Mouse (Mus musculus) layer of hippocampus, postnatal 25 days (tissue): ENCODE results near the gene Gpr12. TPM values are rescaled to one million over a fixed set of nuclear protein-coding genes. Genes with fewer than 3 reads are reported as not detected.
"Not testable (repeated sequence)": the region's sequence is repeated elsewhere in the genome, so short reads cannot be mapped to it uniquely, and the experiment has no call there.

Experiments used
- DNase-seq, 2 experiments: peaks; one replicate each; pipeline ENCODE4 v3.0.0; 2022; ENCODE audit warnings: mixed read lengths in 2 of 2, low spot score in 1 of 2; ENCODE audit errors: extremely low spot score in 1 of 2
- total RNA-seq, 2 experiments: library from RNA; stranded (reverse); gene quantifications; 2 replicates each; pipeline ENCODE4 v1.2.3; 2021

Gpr12 gene
- total RNA-seq, 2 experiments from 2014 or later = 40.9 to 44.1 TPM

- no peak for DNase-seq
Measured at GRCm38 (mm10) chr5:146590987-146591386, 5.9 kb upstream of the Gpr12 start.

- DNase-seq = no peak
Measured at GRCm38 (mm10) chr5:146586357-146587070, 1.5 kb upstream of the Gpr12 start.

GRCm38 (mm10) chr5:146585307-146585651, 240 bp upstream of the Gpr12 start:
- DNase-seq = no peak

- DNase-seq = no peak
Measured at GRCm38 (mm10) chr5:146584156-146584477, 922 bp downstream of the Gpr12 start.

GRCm38 (mm10) chr5:146576668-146577067, 8.4 kb downstream of the Gpr12 start:
- no peak for DNase-seq

GRCm38 (mm10) chr5:146572735-146573042, 12.3 kb downstream of the Gpr12 start:
- not testable (repeated sequence) for DNase-seq

- DNase-seq = peak; percentile 43 to 71
Measured at GRCm38 (mm10) chr5:146571830-146572734, 13.0 kb downstream of the Gpr12 start.

- not testable (repeated sequence) for DNase-seq
Measured at GRCm38 (mm10) chr5:146570179-146570578, 14.9 kb downstream of the Gpr12 start.

- DNase-seq = no peak
Measured at GRCm38 (mm10) chr5:146567054-146567453, 18.0 kb downstream of the Gpr12 start.

GRCm38 (mm10) chr5:146564259-146564658, 20.8 kb downstream of the Gpr12 start:
- DNase-seq = no peak

GRCm38 (mm10) chr5:146555836-146556235, 29.2 kb downstream of the Gpr12 start, which contains the start of gene Gm3415:
Gene Gm3415, plus strand, starts transcription at chr5:146556136.
- not testable (repeated sequence) for DNase-seq

GRCm38 (mm10) chr5:146537347-146537746, 47.7 kb downstream of the Gpr12 start, which contains the start of gene Gm3409:
Gene Gm3409, plus strand, starts transcription at chr5:146537647.
- DNase-seq = not testable (repeated sequence)

Other genes with a start within 250 kb of the Gpr12 start
- gene Wasf3, start 200.3 kb downstream of the Gpr12 start, total RNA-seq = 100 to 1,000 TPM in 1 of 2 experiments, 10 to 100 TPM in 1; 97.5 to 111 TPM
- gene Gm6408, start 103.3 kb downstream of the Gpr12 start, total RNA-seq = not detected
- not detected for gene Gm6370, start 93.9 kb downstream of the Gpr12 start, total RNA-seq
- gene 4930449I24Rik, start 82.8 kb downstream of the Gpr12 start, total RNA-seq = not detected
- not detected for gene Gm3402, start 71.1 kb downstream of the Gpr12 start, total RNA-seq
- not detected for gene Gm3404, start 59.4 kb downstream of the Gpr12 start, total RNA-seq
- gene Gm3409, start 47.6 kb downstream of the Gpr12 start, total RNA-seq = not detected
- gene Gm3415, start 29.1 kb downstream of the Gpr12 start, total RNA-seq = not detected
- gene Usp12, start 209.8 kb upstream of the Gpr12 start, total RNA-seq = 10 to 100 TPM; 58.2 to 58.9 TPM
- gene Rpl21, start 247.7 kb upstream of the Gpr12 start, total RNA-seq = 100 to 1,000 TPM; 191 to 202 TPM